Mouse (Mus musculus) limb, embryonic 11.5 days (tissue): Measurements from ENCODE around the gene Arhgap23. TPM values are rescaled to one million over a fixed set of nuclear protein-coding genes. Genes with fewer than 3 reads are reported as not detected.

Source experiments
- ATAC-seq: fragments of 200-750 bp; cut with Nextera tagmentation; 2 replicates; pipeline ENCODE4 v1.8.0; 2017; ENCODE audit warnings: low read depth; ENCODE audit not compliant: insufficient number of reproducible peaks, low FRiP score, low TSS enrichment
- DNase-seq: peaks from one replicate; pipeline ENCODE4 v3.0.0-alpha.2; 2015; ENCODE audit warnings: low spot score
- H3K27ac ChIP-seq: fragments of 300-500 bp; sonication (generic); replicated peaks from 2 replicates; pipeline ENCODE4 v1.5.1; 2014; ENCODE audit warnings: low read depth, mild to moderate bottlenecking, low read length
- H3K27me3 ChIP-seq: fragments of 300-500 bp; sonication (generic); 2 replicates; pipeline ENCODE4 v1.6.1; 2014; ENCODE audit warnings: mild to moderate bottlenecking, low read length, mixed read lengths; ENCODE audit not compliant: control insufficient read depth, insufficient read depth
- H3K36me3 ChIP-seq: fragments of 300-500 bp; sonication (generic); 2 replicates; pipeline ENCODE4 v1.6.1; 2014; ENCODE audit warnings: mild to moderate bottlenecking, low read length, moderate library complexity, mixed read lengths; ENCODE audit not compliant: control insufficient read depth, insufficient read depth
- H3K4me1 ChIP-seq: fragments of 300-500 bp; sonication (generic); 2 replicates; pipeline ENCODE4 v1.6.1; 2014; ENCODE audit warnings: low read length, mixed read lengths; ENCODE audit not compliant: control insufficient read depth, insufficient read depth
- H3K4me2 ChIP-seq: fragments of 300-500 bp; sonication (generic); 2 replicates; pipeline ENCODE4 v1.6.1; 2014; ENCODE audit warnings: low read depth, mild to moderate bottlenecking, moderate library complexity; ENCODE audit not compliant: severe bottlenecking
- H3K4me3 ChIP-seq: fragments of 300-500 bp; sonication (generic); 2 replicates; pipeline ENCODE4 v1.5.1; 2014; ENCODE audit warnings: low read depth, low read length
- H3K9ac ChIP-seq: fragments of 300-500 bp; sonication (generic); 2 replicates; pipeline ENCODE4 v1.6.1; 2014; ENCODE audit warnings: mild to moderate bottlenecking, low read length
- H3K9me3 ChIP-seq: fragments of 300-500 bp; sonication (generic); 2 replicates; pipeline ENCODE4 v1.6.1; 2016; ENCODE audit warnings: low read length; ENCODE audit not compliant: control insufficient read depth
- WGBS: fragments of 180-500 bp; shearing (Covaris S2); extraction: QIAGEN DNeasy Blood & Tissue Kit; methylation state at CpG from one replicate; pipeline ENCODE4 v1.1.7; 2014; 5-methylcytosine and 5-hydroxymethylcytosine counted together
- polyA plus RNA-seq: library from polyadenylated mRNA; unstranded; fragments of >200 nt; fragmentation: Nextera tagmentation; extraction: Ambion mirVana; gene quantifications from 2 replicates; pipeline ENCODE4 v1.2.1, GENCODE M21; 2014

Gene Arhgap23
- polyA plus RNA-seq, 1 experiment from 2014 or later, result 4.2 TPM

DNA sequence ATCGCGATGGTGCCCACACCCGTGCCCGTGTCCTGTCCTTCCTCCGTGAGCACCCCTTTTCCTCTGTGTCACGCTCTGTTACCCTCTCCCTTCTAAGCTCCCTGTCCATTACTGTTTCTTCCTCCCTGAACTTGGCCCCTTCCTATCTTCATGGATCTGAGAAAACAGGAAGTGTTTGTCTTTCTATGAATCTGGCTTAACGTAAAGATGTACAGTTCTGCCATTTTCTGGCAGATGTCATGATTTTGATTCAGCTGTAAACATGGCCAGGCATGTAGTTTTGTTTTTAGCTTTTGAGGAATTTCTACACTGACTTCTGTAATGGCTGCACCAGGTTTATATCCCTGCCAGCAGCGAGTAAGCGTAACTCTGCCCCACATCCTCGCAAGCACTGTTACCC is 63.8 kb downstream of the Arhgap23 start:
- ATAC-seq (no peak), DNase-seq (no peak)
- WGBS, result 90% methylated on average over 10 of the region's 10 CpGs

DNA sequence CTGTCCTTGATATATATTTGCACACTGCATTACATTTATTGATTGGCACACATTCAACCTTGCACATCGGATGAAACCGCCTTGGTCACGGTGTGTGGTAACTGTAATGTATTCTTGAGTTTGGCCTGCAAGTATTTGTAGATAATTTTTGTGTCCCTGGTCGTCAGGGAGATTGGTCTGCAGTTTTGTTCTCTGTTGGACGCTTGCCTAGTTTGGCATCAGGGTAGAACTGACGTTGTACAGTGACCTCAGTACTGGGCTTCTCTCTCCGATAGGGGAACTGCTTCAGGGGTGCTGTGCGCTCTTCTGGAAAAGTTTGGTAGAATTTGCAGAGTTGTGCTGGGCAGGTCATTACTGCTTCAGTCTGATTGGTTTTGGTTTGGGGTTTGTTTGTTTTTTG is 64.5 kb downstream of the Arhgap23 start:
- Histone ChIP-seq H3K4me1 (no peaks in the 10 kb centered on the region), H3K9me3 (no peaks in the 10 kb centered on the region), H3K36me3 (peaks cover 13% of the 10 kb centered on the region), H3K9ac (no peak overlapping the region), H3K4me2 (no peak overlapping the region), H3K27me3 (no peaks in the 10 kb centered on the region), H3K4me3 (no peak overlapping the region), H3K27ac (no peak overlapping the region)
- 95% methylated on average over 8 of the region's 8 CpGs for WGBS
- DNase-seq (no peak), ATAC-seq (no peak)

More for the DNA sequence above, 63.8 kb downstream of the Arhgap23 start:
- H3K27ac ChIP-seq, result no peak overlapping the region
- no peak overlapping the region for H3K9ac ChIP-seq
- H3K4me3 ChIP-seq, result no peak overlapping the region
- H3K36me3 ChIP-seq, result peaks cover 11% of the 10 kb centered on the region
- no peaks in the 10 kb centered on the region for H3K9me3 ChIP-seq
- no peaks in the 10 kb centered on the region for H3K4me1 ChIP-seq
- no peak overlapping the region for H3K4me2 ChIP-seq
- H3K27me3 ChIP-seq, result no peaks in the 10 kb centered on the region

DNA sequence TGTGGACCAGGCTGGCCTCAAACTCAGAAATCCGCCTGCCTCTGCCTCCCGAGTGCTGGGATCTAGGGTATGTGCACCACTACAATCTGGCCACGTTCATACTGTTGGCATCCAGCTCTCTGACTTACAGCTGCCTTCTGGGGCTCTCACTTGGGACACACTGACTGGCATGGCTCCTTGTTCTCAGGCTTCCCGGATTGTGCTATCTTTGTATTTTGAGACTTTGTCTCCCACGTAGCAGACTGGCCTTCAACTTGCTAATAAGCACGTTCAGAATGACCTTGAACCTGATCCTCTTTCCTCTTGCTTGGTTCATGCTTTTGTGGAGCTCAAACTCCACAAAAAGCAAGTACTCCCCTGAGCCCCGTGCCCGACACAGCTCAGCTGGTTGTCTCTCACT is 70.3 kb downstream of the Arhgap23 start:
- ATAC-seq, result no peak
- Histone ChIP-seq H3K4me2 (no peak overlapping the region), H3K27me3 (no peaks in the 10 kb centered on the region), H3K9me3 (no peaks in the 10 kb centered on the region), H3K4me1 (no peaks in the 10 kb centered on the region), H3K27ac (no peak overlapping the region), H3K36me3 (peaks cover 4% of the 10 kb centered on the region), H3K4me3 (no peak overlapping the region), H3K9ac (no peak overlapping the region)
- DNase-seq, result no peak
- WGBS, result 88% methylated on average over 8 of the region's 8 CpGs

DNA sequence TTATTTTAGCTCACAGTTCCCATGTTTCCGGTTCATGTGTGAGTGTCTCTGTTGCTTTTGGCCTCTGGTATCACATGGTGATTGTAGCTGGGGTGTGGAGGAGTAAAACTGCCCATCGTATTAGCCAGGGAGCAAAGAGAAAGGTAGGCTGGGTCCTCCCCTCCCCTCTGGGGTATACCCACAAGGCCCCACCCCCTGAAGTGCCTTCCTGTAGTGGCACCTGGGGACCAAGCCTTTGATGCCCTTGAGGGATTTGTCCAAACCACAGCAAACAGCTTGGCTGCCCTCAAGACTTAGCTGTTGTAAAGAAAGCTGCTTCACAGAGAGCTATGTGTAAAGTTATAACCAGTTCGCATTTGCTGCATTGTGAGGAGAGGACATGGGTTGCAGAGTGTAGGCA is 72.3 kb downstream of the Arhgap23 start:
- no peaks in the 10 kb centered on the region for H3K4me1 ChIP-seq
- peaks cover 12% of the 10 kb centered on the region for H3K36me3 ChIP-seq
- no peak for ATAC-seq
- no peaks in the 10 kb centered on the region for H3K27me3 ChIP-seq
- DNase-seq, result no peak
- no peak overlapping the region for H3K4me3 ChIP-seq
- no peak overlapping the region for H3K27ac ChIP-seq
- WGBS, result 70% methylated on average over 3 of the region's 3 CpGs
- no peak overlapping the region for H3K9ac ChIP-seq
- H3K4me2 ChIP-seq, result no peak overlapping the region
- no peaks in the 10 kb centered on the region for H3K9me3 ChIP-seq

DNA sequence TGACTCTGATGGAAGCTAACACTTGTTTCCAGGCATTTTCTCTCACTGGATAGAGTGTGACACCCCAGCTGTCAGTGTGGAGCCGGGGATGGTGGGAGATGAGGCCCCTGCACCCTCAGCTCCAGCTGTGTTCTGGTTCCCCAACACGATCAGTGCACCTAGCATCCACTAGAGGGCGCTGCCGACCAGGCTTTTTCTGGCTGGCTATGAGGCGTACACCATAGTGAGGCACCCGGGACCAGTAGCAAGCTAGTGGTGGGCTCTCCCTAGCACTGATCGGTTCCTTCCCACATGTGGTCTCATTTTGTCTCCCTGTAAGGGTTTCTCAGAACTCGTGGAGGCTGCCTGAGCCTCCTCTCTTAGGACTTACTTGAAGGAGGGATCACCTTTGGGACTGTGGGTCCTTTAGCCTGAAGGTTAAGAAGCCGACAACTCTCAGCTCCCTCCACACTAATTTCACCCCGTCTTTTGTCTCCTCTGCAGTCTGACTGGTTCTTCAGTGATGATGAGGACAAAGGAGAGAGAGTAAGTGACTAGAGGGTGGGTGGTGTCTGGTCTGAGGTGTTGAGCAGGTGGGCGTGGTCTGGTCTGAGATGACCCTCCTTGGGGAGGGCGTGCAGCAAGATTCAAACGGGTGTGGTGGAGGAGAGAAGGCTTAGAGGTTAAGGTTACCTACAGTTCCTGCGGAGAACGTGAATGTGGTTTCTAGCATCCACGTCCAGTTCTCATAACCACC is 74.4 kb downstream of the Arhgap23 start:
- Histone ChIP-seq H3K9ac (no peak overlapping the region), H3K4me3 (no peak overlapping the region), H3K27me3 (no peaks in the 10 kb centered on the region), H3K4me2 (no peak overlapping the region), H3K27ac (no peak overlapping the region), H3K4me1 (no peaks in the 10 kb centered on the region), H3K9me3 (no peaks in the 10 kb centered on the region), H3K36me3 (peaks cover 11% of the 10 kb centered on the region)
- DNase-seq (peak; percentile 89), ATAC-seq (peak; percentile 44; the same call in 1 of the 2 replicates)
- WGBS, result 26% methylated on average over 16 of the region's 16 CpGs

DNA sequence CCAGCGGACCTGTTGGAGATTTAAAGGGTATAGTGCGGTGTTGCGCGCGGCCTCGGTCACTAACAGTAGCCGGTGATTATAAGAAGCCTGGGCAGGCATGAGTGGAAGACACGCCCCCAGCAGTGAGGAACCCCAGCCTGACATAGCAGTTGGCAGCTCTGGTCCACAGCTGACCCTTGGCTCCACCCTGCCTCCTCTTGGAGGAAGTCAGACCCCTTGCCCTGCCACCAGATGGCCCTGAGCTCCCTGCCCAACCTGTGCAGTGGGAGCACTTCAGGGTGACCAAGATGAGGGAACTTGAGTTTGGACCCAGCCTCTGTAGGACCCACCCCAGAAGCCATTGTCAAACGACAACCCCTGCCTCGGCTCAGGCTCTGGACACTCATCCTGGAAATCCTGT is 76.3 kb downstream of the Arhgap23 start:
- DNase-seq (no peak), ATAC-seq (no peak)
- Histone ChIP-seq H3K36me3 (peaks cover 12% of the 10 kb centered on the region), H3K9ac (no peak overlapping the region), H3K4me1 (no peaks in the 10 kb centered on the region), H3K27me3 (no peaks in the 10 kb centered on the region), H3K9me3 (no peaks in the 10 kb centered on the region), H3K27ac (no peak overlapping the region), H3K4me3 (no peak overlapping the region), H3K4me2 (no peak overlapping the region)
- WGBS, result 81% methylated on average over 10 of the region's 10 CpGs

DNA sequence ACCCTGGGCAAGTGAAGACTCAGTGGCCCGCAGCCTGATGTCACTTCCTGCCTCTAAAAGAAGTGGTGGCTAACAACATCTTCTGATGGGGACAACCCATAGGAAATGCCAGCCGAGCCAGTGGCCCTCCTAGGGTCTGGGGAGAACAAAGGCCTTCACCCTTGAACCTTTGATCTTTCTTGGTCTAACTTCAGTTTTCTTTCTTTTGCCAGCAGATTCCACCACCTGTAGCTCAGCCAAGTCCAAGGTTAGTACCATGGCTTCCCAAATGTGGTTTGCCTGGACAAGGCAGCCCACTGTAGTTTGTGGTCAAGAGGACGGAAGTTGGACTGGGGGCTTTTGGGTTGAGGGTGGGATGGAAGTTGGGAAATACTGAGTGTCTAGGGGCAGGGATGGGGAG is 77.5 kb downstream of the Arhgap23 start:
- no peaks in the 10 kb centered on the region for H3K4me1 ChIP-seq
- ATAC-seq, result no peak
- H3K9me3 ChIP-seq, result no peaks in the 10 kb centered on the region
- H3K9ac ChIP-seq, result no peak overlapping the region
- no peak overlapping the region for H3K4me3 ChIP-seq
- H3K4me2 ChIP-seq, result no peak overlapping the region
- no peaks in the 10 kb centered on the region for H3K27me3 ChIP-seq
- 84% methylated on average over 3 of the region's 3 CpGs for WGBS
- peaks cover 12% of the 10 kb centered on the region for H3K36me3 ChIP-seq
- H3K27ac ChIP-seq, result no peak overlapping the region
- DNase-seq, result no peak

DNA sequence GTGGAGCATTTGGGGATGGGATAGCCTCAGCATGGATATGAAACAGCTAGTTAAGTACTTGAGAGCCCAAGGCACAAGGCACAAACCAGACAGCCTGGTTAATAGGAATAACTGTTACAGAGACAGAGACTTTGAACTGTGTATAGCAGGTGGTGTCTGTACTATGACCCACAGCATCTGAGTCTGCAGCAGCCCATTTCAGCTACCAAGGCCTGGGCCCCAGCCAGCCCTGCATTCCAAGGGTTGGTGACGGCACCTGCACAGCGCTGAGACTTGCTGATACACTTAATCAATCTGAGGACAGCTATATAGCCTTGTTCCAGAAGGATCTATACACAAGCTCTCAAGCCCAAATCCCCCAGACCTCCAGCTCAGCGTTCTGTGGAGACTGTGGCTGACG is 82.2 kb downstream of the Arhgap23 start:
- Histone ChIP-seq H3K4me3 (no peak overlapping the region), H3K4me2 (no peak overlapping the region), H3K4me1 (peaks cover 17% of the 10 kb centered on the region), H3K9me3 (no peaks in the 10 kb centered on the region), H3K27me3 (peaks cover 45% of the 10 kb centered on the region), H3K27ac (no peak overlapping the region), H3K36me3 (peaks cover 8% of the 10 kb centered on the region; the same call in 1 of the 2 replicates), H3K9ac (no peak overlapping the region)
- no peak for DNase-seq
- WGBS, result 73% methylated on average over 4 of the region's 4 CpGs
- ATAC-seq, result no peak
